Mouse (Mus musculus): ENCODE measurements around the gene Sod3. TPM values are rescaled to one million over a fixed set of nuclear protein-coding genes. Genes with fewer than 3 reads are reported as not detected.

Sod3 gene
- polyA plus RNA-seq, 1 experiment from 2014 or later: 11.3 TPM

GRCm38 (mm10) chr5:52366661-52367060 is 3.1 kb downstream of the Sod3 start:
- no peak overlapping the region for H3K27ac ChIP-seq (ENCODE audit: low read depth, low read length)
- H3K36me3 ChIP-seq (ENCODE audit: control insufficient read depth, insufficient read depth): no peaks in the 10 kb centered on the region
- no peak for TF ChIP-seq CTCF (IDR thresholded peaks at IDR 0.05; ENCODE audit: low read depth)
- no peak overlapping the region for H3K4me3 ChIP-seq (ENCODE audit: low read depth, low read length)
- peaks cover 4% of the 10 kb centered on the region; the same call in 1 of the 2 replicates for H3K27me3 ChIP-seq (replicated peaks; ENCODE audit: control insufficient read depth, insufficient read depth, low read length)
- no peak for ATAC-seq
- H3K9me3 ChIP-seq (ENCODE audit: control insufficient read depth): no peaks in the 10 kb centered on the region
- H3K4me1 ChIP-seq (replicated peaks; ENCODE audit: control insufficient read depth, insufficient read depth, low read length): no peaks in the 10 kb centered on the region
- 65% methylated on average over 2 of the region's 2 CpGs for WGBS
- no peak overlapping the region for H3K9ac ChIP-seq (ENCODE audit: low read depth, low read length)
- H3K4me2 ChIP-seq (replicated peaks; ENCODE audit: low read depth): no peak overlapping the region

- H3K4me3 ChIP-seq (ENCODE audit: low read depth, low read length): no peak overlapping the region
- WGBS: 48% methylated on average over 63 of the region's 63 CpGs
- ATAC-seq: no peak
- H3K4me2 ChIP-seq (replicated peaks; ENCODE audit: low read depth): 0 out of 2 replicates have a peak overlapping the region, but pooled peaks have one; percentile 24
- peaks cover 4% of the 10 kb centered on the region; the same call in 1 of the 2 replicates for H3K27me3 ChIP-seq (replicated peaks; ENCODE audit: control insufficient read depth, insufficient read depth, low read length)
- no peaks in the 10 kb centered on the region for H3K9me3 ChIP-seq (ENCODE audit: control insufficient read depth)
- H3K9ac ChIP-seq (ENCODE audit: low read depth, low read length): no peak overlapping the region
- no peak for TF ChIP-seq CTCF (IDR thresholded peaks at IDR 0.05; ENCODE audit: low read depth)
- no peaks in the 10 kb centered on the region for H3K36me3 ChIP-seq (ENCODE audit: control insufficient read depth, insufficient read depth)
- no peak overlapping the region for H3K27ac ChIP-seq (ENCODE audit: low read depth, low read length)
- no peaks in the 10 kb centered on the region for H3K4me1 ChIP-seq (replicated peaks; ENCODE audit: control insufficient read depth, insufficient read depth, low read length)
These were observed 4.6 kb downstream of the Sod3 start for GRCm38 (mm10) chr5:52367866-52368840.

GRCm38 (mm10) chr5:52370901-52371300 is 7.3 kb downstream of the Sod3 start:
- H3K4me1 ChIP-seq (replicated peaks; ENCODE audit: control insufficient read depth, insufficient read depth, low read length): no peaks in the 10 kb centered on the region
- H3K27me3 ChIP-seq (replicated peaks; ENCODE audit: control insufficient read depth, insufficient read depth, low read length): peaks cover 4% of the 10 kb centered on the region; the same call in 1 of the 2 replicates
- peaks cover 7% of the 10 kb centered on the region; the same call in 1 of the 2 replicates for H3K36me3 ChIP-seq (ENCODE audit: control insufficient read depth, insufficient read depth)
- 90% methylated on average over 6 of the region's 6 CpGs for WGBS
- ATAC-seq: no peak
- no peak for TF ChIP-seq CTCF (IDR thresholded peaks at IDR 0.05; ENCODE audit: low read depth)
- H3K9me3 ChIP-seq (ENCODE audit: control insufficient read depth): no peaks in the 10 kb centered on the region
- no peak overlapping the region for H3K9ac ChIP-seq (ENCODE audit: low read depth, low read length)
- H3K4me3 ChIP-seq (ENCODE audit: low read depth, low read length): no peak overlapping the region
- H3K4me2 ChIP-seq (replicated peaks; ENCODE audit: low read depth): no peak overlapping the region
- H3K27ac ChIP-seq (ENCODE audit: low read depth, low read length): no peak overlapping the region

- WGBS: 86% methylated on average over 9 of the region's 9 CpGs
- H3K9ac ChIP-seq (ENCODE audit: low read depth, low read length): no peak overlapping the region
- H3K27ac ChIP-seq (ENCODE audit: low read depth, low read length): no peak overlapping the region
- peaks cover 7% of the 10 kb centered on the region; the same call in 1 of the 2 replicates for H3K36me3 ChIP-seq (ENCODE audit: control insufficient read depth, insufficient read depth)
- TF ChIP-seq CTCF (IDR thresholded peaks at IDR 0.05; ENCODE audit: low read depth): no peak
- H3K4me3 ChIP-seq (ENCODE audit: low read depth, low read length): no peak overlapping the region
- no peaks in the 10 kb centered on the region for H3K9me3 ChIP-seq (ENCODE audit: control insufficient read depth)
- no peak overlapping the region for H3K4me2 ChIP-seq (replicated peaks; ENCODE audit: low read depth)
- H3K4me1 ChIP-seq (replicated peaks; ENCODE audit: control insufficient read depth, insufficient read depth, low read length): no peaks in the 10 kb centered on the region
- no peak for ATAC-seq
- no peaks in the 10 kb centered on the region for H3K27me3 ChIP-seq (replicated peaks; ENCODE audit: control insufficient read depth, insufficient read depth, low read length)
These were observed 12.3 kb downstream of the Sod3 start for GRCm38 (mm10) chr5:52375847-52376246.

GRCm38 (mm10) chr5:52382837-52383236 is 19.2 kb downstream of the Sod3 start:
- Histone ChIP-seq H3K4me3 (ENCODE audit: low read depth, low read length) (no peak overlapping the region), H3K27me3 (replicated peaks; ENCODE audit: control insufficient read depth, insufficient read depth, low read length) (no peaks in the 10 kb centered on the region), H3K4me1 (replicated peaks; ENCODE audit: control insufficient read depth, insufficient read depth, low read length) (no peaks in the 10 kb centered on the region), H3K9me3 (ENCODE audit: control insufficient read depth) (no peaks in the 10 kb centered on the region), H3K9ac (ENCODE audit: low read depth, low read length) (no peak overlapping the region), H3K36me3 (ENCODE audit: control insufficient read depth, insufficient read depth) (no peaks in the 10 kb centered on the region), H3K4me2 (replicated peaks; ENCODE audit: low read depth) (no peak overlapping the region), H3K27ac (ENCODE audit: low read depth, low read length) (no peak overlapping the region)
- 86% methylated on average over 8 of the region's 8 CpGs for WGBS
- no peak for TF ChIP-seq CTCF (IDR thresholded peaks at IDR 0.05; ENCODE audit: low read depth)
- ATAC-seq: no peak

GRCm38 (mm10) chr5:52383748-52384147 is 20.2 kb downstream of the Sod3 start:
- Histone ChIP-seq H3K4me2 (replicated peaks; ENCODE audit: low read depth) (no peak overlapping the region), H3K36me3 (ENCODE audit: control insufficient read depth, insufficient read depth) (no peaks in the 10 kb centered on the region), H3K4me1 (replicated peaks; ENCODE audit: control insufficient read depth, insufficient read depth, low read length) (no peaks in the 10 kb centered on the region), H3K9me3 (ENCODE audit: control insufficient read depth) (no peaks in the 10 kb centered on the region), H3K4me3 (ENCODE audit: low read depth, low read length) (no peak overlapping the region), H3K27me3 (replicated peaks; ENCODE audit: control insufficient read depth, insufficient read depth, low read length) (no peaks in the 10 kb centered on the region), H3K9ac (ENCODE audit: low read depth, low read length) (no peak overlapping the region), H3K27ac (ENCODE audit: low read depth, low read length) (no peak overlapping the region)
- WGBS: 88% methylated on average over 5 of the region's 5 CpGs
- no peak for ATAC-seq
- no peak for TF ChIP-seq CTCF (IDR thresholded peaks at IDR 0.05; ENCODE audit: low read depth)

Data from intestine, postnatal 0 days (tissue).